Mouse (Mus musculus): ENCODE data around the gene Lhx2. TPM values are rescaled to one million over a fixed set of nuclear protein-coding genes. Genes with fewer than 3 reads are reported as not detected.

Lhx2 gene
- polyA plus RNA-seq, 1 experiment from 2014 or later: 0.49 TPM

GRCm38 (mm10) chr2:38354179-38354716, 15.2 kb downstream of the Lhx2 start:
- no peak for ATAC-seq (replicated peaks; ENCODE audit: insufficient number of reproducible peaks, low FRiP score, low TSS enrichment)
- Histone ChIP-seq H3K9me3 (replicated peaks; ENCODE audit: control insufficient read depth, low read length) (no peaks in the 10 kb centered on the region), H3K27me3 (ENCODE audit: control insufficient read depth, insufficient read depth, low read length) (peaks cover 93% of the 10 kb centered on the region), H3K4me1 (ENCODE audit: control insufficient read depth, insufficient read depth, low read length) (peaks cover 23% of the 10 kb centered on the region), H3K4me2 (peak overlapping the region; percentile 7; the same call in 1 of the 2 replicates), H3K27ac (ENCODE audit: low read depth, low read length) (no peak overlapping the region), H3K36me3 (ENCODE audit: control insufficient read depth, insufficient read depth, low read length) (no peaks in the 10 kb centered on the region), H3K4me3 (ENCODE audit: low read depth, low read length) (peak overlapping the region; percentile 4; the same call in 1 of the 2 replicates), H3K9ac (ENCODE audit: low read depth, low read length) (no peak overlapping the region)
- WGBS (ENCODE audit: insufficient replicate concordance): 2% methylated on average over 22 of the region's 22 CpGs

- Histone ChIP-seq H3K4me1 (ENCODE audit: control insufficient read depth, insufficient read depth, low read length) (peaks cover 23% of the 10 kb centered on the region), H3K27ac (ENCODE audit: low read depth, low read length) (no peak overlapping the region), H3K9ac (ENCODE audit: low read depth, low read length) (no peak overlapping the region), H3K27me3 (ENCODE audit: control insufficient read depth, insufficient read depth, low read length) (peaks cover 93% of the 10 kb centered on the region), H3K36me3 (ENCODE audit: control insufficient read depth, insufficient read depth, low read length) (no peaks in the 10 kb centered on the region), H3K9me3 (replicated peaks; ENCODE audit: control insufficient read depth, low read length) (no peaks in the 10 kb centered on the region), H3K4me2 (peak overlapping the region; percentile 7; the same call in 1 of the 2 replicates), H3K4me3 (ENCODE audit: low read depth, low read length) (peak overlapping the region; percentile 4; the same call in 1 of the 2 replicates)
- ATAC-seq (replicated peaks; ENCODE audit: insufficient number of reproducible peaks, low FRiP score, low TSS enrichment): no peak
- WGBS (ENCODE audit: insufficient replicate concordance): under 1% methylated on average over 34 of the region's 34 CpGs
These were observed 15.8 kb downstream of the Lhx2 start for GRCm38 (mm10) chr2:38354717-38355510.

GRCm38 (mm10) chr2:38355731-38356427, 16.8 kb downstream of the Lhx2 start:
- H3K36me3 ChIP-seq (ENCODE audit: control insufficient read depth, insufficient read depth, low read length): no peaks in the 10 kb centered on the region
- peak overlapping the region; percentile 36 for H3K4me3 ChIP-seq (ENCODE audit: low read depth, low read length)
- peaks cover 93% of the 10 kb centered on the region for H3K27me3 ChIP-seq (ENCODE audit: control insufficient read depth, insufficient read depth, low read length)
- H3K9ac ChIP-seq (ENCODE audit: low read depth, low read length): no peak overlapping the region
- WGBS (ENCODE audit: insufficient replicate concordance): 2% methylated on average over 19 of the region's 19 CpGs
- H3K4me2 ChIP-seq: peak overlapping the region; percentile 62
- no peaks in the 10 kb centered on the region for H3K9me3 ChIP-seq (replicated peaks; ENCODE audit: control insufficient read depth, low read length)
- H3K4me1 ChIP-seq (ENCODE audit: control insufficient read depth, insufficient read depth, low read length): peaks cover 20% of the 10 kb centered on the region
- no peak for ATAC-seq (replicated peaks; ENCODE audit: insufficient number of reproducible peaks, low FRiP score, low TSS enrichment)
- H3K27ac ChIP-seq (ENCODE audit: low read depth, low read length): no peak overlapping the region

- no peak for ATAC-seq (replicated peaks; ENCODE audit: insufficient number of reproducible peaks, low FRiP score, low TSS enrichment)
- no peak overlapping the region for H3K27ac ChIP-seq (ENCODE audit: low read depth, low read length)
- no peaks in the 10 kb centered on the region for H3K36me3 ChIP-seq (ENCODE audit: control insufficient read depth, insufficient read depth, low read length)
- peaks cover 93% of the 10 kb centered on the region for H3K27me3 ChIP-seq (ENCODE audit: control insufficient read depth, insufficient read depth, low read length)
- no peaks in the 10 kb centered on the region for H3K9me3 ChIP-seq (replicated peaks; ENCODE audit: control insufficient read depth, low read length)
- peak overlapping the region; percentile 36 for H3K4me3 ChIP-seq (ENCODE audit: low read depth, low read length)
- H3K4me2 ChIP-seq: peak overlapping the region; percentile 62
- no peak overlapping the region for H3K9ac ChIP-seq (ENCODE audit: low read depth, low read length)
- under 1% methylated on average over 53 of the region's 53 CpGs for WGBS (ENCODE audit: insufficient replicate concordance)
- H3K4me1 ChIP-seq (ENCODE audit: control insufficient read depth, insufficient read depth, low read length): peaks cover 13% of the 10 kb centered on the region
These were observed 17.6 kb downstream of the Lhx2 start for GRCm38 (mm10) chr2:38356428-38357260.

- no peak for ATAC-seq (replicated peaks; ENCODE audit: insufficient number of reproducible peaks, low FRiP score, low TSS enrichment)
- WGBS (ENCODE audit: insufficient replicate concordance): 3% methylated on average over 35 of the region's 35 CpGs
- Histone ChIP-seq H3K4me2 (peak overlapping the region; percentile 62), H3K9ac (ENCODE audit: low read depth, low read length) (no peak overlapping the region), H3K9me3 (replicated peaks; ENCODE audit: control insufficient read depth, low read length) (no peaks in the 10 kb centered on the region), H3K36me3 (ENCODE audit: control insufficient read depth, insufficient read depth, low read length) (no peaks in the 10 kb centered on the region), H3K4me3 (ENCODE audit: low read depth, low read length) (no peak overlapping the region), H3K27ac (ENCODE audit: low read depth, low read length) (no peak overlapping the region), H3K27me3 (ENCODE audit: control insufficient read depth, insufficient read depth, low read length) (peaks cover 93% of the 10 kb centered on the region), H3K4me1 (ENCODE audit: control insufficient read depth, insufficient read depth, low read length) (peaks cover 9% of the 10 kb centered on the region; the same call in 1 of the 2 replicates)
These were observed 18.5 kb downstream of the Lhx2 start for GRCm38 (mm10) chr2:38357294-38358246.

- H3K4me1 ChIP-seq (ENCODE audit: control insufficient read depth, insufficient read depth, low read length): peaks cover 9% of the 10 kb centered on the region; the same call in 1 of the 2 replicates
- H3K4me3 ChIP-seq (ENCODE audit: low read depth, low read length): no peak overlapping the region
- no peaks in the 10 kb centered on the region for H3K36me3 ChIP-seq (ENCODE audit: control insufficient read depth, insufficient read depth, low read length)
- 2% methylated on average over 3 of the region's 3 CpGs for WGBS (ENCODE audit: insufficient replicate concordance)
- no peaks in the 10 kb centered on the region for H3K9me3 ChIP-seq (replicated peaks; ENCODE audit: control insufficient read depth, low read length)
- no peak overlapping the region for H3K4me2 ChIP-seq
- no peak overlapping the region for H3K9ac ChIP-seq (ENCODE audit: low read depth, low read length)
- no peak for ATAC-seq (replicated peaks; ENCODE audit: insufficient number of reproducible peaks, low FRiP score, low TSS enrichment)
- peaks cover 93% of the 10 kb centered on the region for H3K27me3 ChIP-seq (ENCODE audit: control insufficient read depth, insufficient read depth, low read length)
- no peak overlapping the region for H3K27ac ChIP-seq (ENCODE audit: low read depth, low read length)
These were observed 19.5 kb downstream of the Lhx2 start for GRCm38 (mm10) chr2:38358611-38359010.

DNA sequence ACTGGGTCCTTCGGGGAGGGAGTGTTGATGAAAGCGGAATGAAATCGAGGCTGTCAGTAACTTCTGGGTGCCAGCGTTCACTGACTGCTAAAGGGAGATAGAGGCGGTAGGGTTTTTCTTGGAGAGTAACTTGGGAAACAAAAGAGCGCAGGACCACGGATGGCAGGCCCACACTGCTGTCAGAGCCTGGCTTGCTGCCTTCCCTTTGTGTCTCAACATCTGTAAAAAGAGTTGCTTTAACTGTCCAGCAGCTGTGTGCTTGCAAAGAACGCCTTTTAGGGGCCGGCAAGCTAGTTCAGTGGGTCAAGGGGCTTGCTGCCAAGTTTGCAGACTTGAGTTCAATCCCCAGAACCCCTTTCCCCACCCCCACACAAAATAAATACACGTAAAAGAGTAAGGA, 20.1 kb downstream of the Lhx2 start:
- H3K27ac ChIP-seq (ENCODE audit: low read depth, low read length): no peak overlapping the region
- H3K9ac ChIP-seq (ENCODE audit: low read depth, low read length): no peak overlapping the region
- WGBS (ENCODE audit: insufficient replicate concordance): 2% methylated on average over 10 of the region's 10 CpGs
- no peak overlapping the region for H3K4me3 ChIP-seq (ENCODE audit: low read depth, low read length)
- no peak overlapping the region for H3K4me2 ChIP-seq
- peaks cover 9% of the 10 kb centered on the region; the same call in 1 of the 2 replicates for H3K4me1 ChIP-seq (ENCODE audit: control insufficient read depth, insufficient read depth, low read length)
- H3K9me3 ChIP-seq (replicated peaks; ENCODE audit: control insufficient read depth, low read length): no peaks in the 10 kb centered on the region
- H3K36me3 ChIP-seq (ENCODE audit: control insufficient read depth, insufficient read depth, low read length): no peaks in the 10 kb centered on the region
- peaks cover 91% of the 10 kb centered on the region for H3K27me3 ChIP-seq (ENCODE audit: control insufficient read depth, insufficient read depth, low read length)
- no peak for ATAC-seq (replicated peaks; ENCODE audit: insufficient number of reproducible peaks, low FRiP score, low TSS enrichment)

Data from heart, embryonic 11.5 days (tissue).